Mouse (Mus musculus) heart, adult 18-20 months (tissue): ENCODE measurements around the gene Smim13. TPM values are rescaled to one million over a fixed set of nuclear protein-coding genes. Genes with fewer than 3 reads are reported as not detected.
"Not testable (repeated sequence)": the region's sequence is repeated elsewhere in the genome, so short reads cannot be mapped to it uniquely, and the experiment has no call there.

Experiments
- DNase-seq, 2 experiments: peaks; one replicate each; pipeline ENCODE4 v3.0.0; 2021 to 2022; ENCODE audit warnings: mixed read lengths in 1 of 2
- total RNA-seq, 2 experiments: library from RNA; stranded (reverse); gene quantifications; 2 replicates each; pipeline ENCODE4 v1.2.3; 2021

The Smim13 gene
- total RNA-seq, 2 experiments from 2014 or later = 24.7 to 27.5 TPM

DNA sequence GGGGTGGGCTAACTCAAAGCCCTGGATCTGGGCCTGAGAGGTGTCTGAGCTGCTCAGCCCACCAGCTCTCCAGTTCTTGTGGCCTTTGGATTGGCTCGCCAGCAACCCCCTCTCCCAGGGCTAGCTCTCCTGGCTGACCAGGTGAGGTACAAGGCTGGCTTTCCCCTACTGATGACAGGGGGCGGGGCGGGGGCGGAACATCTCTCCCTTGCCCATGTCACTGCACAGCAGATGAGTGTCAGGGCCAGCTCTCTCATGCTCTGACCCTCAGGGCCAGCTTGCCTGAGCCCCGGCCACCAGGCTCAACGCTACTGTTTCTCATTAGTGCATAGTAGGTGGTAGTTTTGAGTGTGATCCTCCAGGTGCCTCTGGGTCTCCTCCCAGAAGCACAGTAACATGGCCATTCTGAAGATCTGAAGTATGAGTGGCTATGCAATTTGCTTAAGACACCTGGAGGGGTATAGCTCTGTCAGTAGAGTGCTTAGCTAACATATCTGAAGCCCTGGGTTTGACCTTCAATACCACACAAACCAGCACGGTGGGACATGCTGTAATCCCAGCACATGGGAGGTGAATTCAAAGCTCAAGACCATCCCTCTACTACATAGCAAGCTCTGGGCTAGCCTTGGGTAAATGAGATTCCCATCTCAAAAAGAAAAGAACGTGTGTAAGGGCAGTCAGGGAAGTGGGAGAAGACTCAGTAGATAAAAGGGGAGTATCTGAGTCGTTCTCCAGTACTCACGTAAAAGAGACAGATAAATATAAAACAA, 11.4 kb upstream of the Smim13 start:
- no peak for DNase-seq

DNA sequence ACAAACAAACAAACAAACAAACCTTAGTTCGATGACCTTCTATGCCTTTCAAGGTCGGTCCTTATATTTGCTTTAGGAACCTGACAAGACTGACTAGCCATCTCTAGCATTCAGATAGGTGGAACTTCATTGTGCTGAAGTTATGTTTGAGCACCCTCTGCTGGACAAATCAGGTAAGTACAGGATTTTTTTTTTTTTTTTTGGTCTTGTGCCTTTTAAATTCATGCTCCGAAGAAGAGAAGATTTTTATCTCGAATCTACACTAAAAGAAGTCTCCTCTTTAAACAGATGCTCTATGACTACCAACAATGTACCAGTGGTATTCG, 10.9 kb upstream of the Smim13 start:
- peak in 1 of 2 experiments; percentile 8 for DNase-seq

DNA sequence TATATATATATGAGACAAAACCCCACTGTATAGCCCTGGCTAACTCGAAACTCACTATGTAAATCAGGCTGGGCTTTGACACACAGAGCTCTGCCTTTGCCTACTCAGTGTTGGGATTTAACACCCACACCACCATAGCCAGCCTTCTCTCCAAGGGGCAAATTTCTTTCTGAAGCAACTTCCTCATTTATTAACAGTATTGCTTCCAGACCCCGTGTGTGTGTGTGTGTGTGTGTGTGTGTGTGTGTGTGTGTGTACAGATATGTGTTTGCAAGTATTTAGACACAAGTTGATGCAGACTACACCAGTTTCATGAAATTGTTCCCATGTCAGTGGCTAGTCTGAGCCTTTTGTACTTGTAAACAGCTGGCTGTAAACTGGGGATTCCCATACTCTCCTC, 8.1 kb upstream of the Smim13 start:
- DNase-seq = no peak

DNA sequence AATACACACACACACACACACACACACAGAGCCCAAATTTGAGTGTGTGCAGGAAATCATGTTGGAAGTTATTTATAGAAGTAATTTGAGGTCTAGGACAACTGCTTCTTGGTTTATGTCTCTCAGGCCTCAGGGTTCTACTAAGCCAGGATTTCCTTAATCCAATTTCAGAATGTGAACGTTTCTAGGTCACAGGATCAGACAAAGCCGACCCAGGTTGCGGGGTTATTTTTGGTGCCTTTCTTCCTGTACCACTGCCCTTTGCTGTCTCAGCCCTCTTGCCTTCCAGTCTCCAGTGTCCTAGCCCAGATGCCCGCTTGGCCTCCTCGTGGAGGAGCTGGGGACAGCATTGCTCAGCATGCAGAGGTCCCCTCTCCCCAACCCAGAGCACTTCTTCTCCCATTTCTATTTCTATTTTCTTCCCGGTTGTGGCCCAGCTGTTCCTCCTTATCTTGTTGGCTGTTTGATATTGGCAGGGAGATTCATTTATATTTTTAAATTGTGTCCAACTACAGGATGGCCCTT, 5.3 kb upstream of the Smim13 start:
- DNase-seq = no peak

DNA sequence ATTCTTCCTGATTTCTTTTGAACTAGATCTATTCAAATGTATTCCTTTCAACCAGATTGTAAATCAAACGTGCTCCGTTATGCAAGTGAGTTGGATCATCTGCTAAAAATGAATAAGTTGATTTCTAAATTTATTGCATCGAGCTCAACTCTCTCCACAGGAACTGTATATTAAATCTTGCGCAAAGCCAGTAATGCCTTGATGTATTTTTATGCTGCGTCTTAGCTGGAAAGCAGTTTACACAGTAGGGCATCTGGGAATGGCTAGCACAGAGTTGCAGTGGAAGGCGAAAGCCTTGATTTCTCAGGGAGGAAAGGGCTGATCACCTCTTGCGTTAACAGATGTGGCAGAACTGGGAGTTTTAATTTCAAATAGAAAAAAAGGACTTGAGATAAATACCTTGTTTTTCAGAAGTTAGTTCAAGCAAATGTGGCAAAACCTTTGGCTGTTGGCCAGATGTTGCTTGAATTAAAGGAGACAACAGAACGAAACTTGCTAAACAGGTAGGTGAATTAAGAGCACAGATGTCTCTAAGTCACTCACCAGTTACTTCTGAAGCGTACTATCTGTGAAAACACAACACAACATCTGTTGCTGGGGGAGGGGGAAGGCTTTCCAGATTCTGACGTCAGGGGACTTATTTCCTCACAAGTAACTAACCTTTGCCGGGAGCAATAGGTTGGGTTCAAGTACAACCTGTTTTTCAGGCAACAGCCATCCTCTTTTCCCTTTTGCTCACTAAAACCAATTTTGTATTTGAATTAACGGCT, 708 bp upstream of the Smim13 start:
- no peak for DNase-seq

DNA sequence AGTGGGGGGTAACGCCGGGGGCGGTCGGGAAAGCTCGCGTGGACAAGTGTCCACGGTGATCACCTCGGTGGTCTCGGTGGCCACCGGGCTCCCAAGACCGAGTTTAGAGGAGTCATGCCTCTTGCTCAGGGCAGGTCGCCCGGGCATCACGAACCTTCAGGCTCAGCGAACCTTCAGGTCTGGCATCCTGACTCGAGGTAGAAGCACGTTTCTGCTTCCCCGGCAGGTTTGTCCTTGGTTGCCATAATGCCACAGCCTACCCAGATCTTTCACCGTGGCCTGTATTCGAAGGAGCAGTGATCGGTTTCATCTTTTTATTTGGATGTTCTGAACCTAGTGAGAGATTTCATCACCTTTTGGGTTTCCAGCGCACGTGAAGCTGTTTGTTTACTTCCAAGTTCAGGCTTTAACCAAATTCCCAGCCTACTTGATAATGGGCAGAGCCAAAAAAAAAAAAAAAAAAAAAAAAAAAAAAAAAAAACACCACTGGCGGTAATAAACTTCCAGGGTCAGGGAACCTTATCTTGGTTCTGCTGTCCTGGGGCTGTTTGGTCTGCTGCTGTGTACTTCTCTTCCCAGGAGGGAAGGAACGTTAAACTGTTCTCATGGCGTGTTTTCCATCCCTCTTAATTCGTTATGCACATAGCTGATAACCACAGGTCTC, 806 bp downstream of the Smim13 start:
- DNase-seq = no peak

DNA sequence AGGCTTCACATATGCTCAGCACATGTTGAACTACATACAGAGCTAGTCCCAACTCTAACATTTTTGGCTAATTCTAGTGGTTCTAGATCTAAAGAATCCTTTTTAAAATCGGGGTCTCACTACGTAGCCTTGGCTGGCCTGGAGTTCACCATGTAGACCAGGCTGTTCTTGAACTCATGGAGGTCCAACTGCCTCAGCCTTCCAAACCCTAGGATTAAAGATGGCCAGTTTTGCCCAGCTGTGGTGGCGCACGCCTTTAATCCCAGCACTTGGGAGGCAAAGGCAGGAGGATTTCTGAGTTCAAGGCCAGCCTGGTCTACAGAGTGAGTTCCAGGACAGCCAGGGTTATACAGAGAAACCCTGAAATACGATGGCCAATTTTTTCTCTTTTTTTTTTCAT, 1.6 kb downstream of the Smim13 start:
- DNase-seq = not testable (repeated sequence)

DNA sequence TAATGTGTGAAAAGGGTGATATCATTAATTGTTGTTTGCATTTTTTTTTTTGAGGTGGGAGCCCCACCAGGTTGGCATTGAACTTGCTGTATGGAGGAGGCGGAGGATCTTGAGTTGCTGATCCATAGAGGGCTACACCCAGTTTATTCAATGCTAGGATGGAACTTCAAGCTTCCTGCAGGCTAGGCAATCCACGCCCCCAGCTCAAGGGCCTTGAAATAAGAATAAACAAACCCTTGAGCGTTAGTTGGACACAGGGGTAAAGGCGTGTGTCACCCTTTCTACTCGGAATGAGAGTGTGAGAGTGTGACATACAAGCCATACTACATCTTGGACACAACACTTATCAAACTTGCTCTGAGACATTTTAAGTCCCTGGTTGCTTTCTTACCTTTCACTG, 2.0 kb downstream of the Smim13 start:
- DNase-seq = no peak

DNA sequence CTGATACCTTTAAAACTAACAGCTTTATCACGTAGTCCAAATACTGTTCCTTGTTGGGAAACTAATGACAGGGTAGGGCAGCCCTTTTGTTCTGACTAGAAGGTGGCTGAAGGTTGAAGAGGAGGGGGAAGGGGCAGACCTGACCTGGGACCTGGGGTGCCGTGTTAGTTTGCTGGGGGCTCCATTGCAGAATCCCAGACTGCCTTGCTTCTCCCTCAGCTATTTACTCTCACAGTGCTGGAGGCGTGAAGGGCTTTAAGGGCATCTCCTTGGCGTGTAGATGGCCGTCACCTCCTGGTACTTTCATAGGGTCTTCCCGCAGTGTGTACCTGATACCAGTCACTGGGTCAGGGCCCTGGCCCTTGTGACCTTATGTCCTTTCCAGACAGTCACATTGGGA, 2.5 kb downstream of the Smim13 start:
- DNase-seq = no peak

DNA sequence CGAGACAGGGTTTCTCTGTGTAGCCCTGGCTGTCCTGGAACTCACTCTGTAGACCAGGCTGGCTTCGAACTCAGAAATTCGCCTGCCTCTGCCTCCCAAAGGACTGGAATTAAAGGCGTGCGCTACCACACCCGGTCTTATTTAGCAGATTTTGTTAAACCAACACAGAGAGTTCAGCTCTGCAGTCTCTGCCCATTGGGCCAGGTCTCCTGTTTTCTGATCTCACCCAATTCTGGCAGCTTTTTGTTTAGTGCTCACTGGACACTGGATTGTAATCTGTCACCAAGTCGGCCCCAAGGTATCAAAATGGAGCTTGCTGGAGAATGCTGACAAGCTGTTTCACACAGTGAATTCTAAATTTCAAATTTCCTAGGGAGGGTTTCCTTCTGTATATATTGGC, 3.1 kb downstream of the Smim13 start:
- no peak for DNase-seq

DNA sequence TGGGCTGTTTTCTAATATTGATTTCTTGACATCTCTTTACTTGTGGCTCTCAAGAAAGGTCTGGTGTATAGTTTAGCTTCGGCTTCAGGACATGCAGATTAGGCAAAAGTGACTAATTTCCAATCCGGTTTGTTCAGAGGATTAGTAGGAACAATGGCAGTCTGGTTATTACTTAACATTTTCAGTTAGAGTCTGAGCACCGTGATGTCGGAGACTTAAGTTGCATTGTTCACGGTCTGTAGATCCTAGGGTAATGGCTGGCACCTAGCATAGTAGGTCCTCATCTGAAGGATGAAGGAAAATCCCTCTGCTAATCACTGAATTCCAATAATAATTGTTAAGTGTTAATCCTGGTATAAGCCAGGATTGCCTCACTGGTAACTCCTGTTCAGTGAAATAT, 6.5 kb downstream of the Smim13 start:
- DNase-seq = no peak

DNA sequence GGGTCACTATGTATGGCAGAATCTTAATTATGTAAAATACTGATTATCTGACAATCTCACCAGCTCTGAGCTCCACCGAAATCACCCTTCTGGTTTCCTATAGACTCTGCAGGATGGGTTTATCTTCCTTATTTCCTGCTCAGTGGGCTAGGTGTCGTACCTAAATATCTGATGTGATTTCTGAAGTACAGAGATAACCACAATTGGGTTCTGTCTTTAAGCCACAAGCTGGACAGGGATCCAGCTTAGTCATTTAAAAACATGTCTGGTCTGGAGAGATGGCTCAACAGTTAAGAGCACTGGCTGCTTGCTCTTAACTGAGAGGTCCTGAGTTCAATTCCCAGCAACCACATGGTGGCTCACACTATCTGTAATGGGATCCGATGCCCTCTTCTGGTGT, 7.3 kb downstream of the Smim13 start:
- no peak for DNase-seq

DNA sequence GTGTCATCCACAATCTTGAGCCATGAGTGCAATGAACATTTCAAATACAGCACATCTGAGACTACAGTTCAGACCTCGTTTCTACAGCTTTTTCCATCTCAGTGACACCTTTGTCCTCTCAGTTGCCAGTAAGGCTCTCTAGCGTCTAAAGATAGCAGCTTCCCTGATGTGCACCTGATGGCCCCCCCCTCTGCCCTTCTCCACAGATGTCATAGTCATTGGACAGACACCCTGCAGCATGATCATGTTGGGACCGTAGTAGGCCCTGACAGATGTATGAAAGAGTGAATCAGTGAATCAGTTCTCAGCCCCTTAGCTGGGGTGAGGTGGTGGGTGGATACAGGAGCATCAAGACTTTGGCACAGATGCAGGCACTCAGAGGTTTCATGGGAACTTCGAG, 8.2 kb downstream of the Smim13 start:
- DNase-seq = no peak

DNA sequence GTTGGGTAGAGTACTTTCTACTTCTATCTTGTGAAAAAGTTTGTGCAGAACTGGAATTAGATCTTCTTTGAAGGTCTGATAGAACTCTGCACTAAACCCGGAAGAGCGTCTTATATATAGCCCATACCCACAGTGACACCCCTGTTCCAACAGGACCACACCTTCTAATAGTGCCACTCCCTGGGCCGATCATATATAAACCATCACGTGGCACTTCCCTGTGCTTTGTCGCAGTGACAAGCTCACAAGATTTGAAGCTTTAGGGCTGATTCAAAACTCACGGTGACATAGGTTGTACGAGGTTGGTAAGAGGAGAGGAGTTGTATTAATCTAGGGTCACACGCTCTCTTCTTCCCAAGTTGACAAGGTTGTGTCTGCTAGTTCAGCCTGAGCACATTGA, 12.0 kb downstream of the Smim13 start:
- not testable (repeated sequence) for DNase-seq

DNA sequence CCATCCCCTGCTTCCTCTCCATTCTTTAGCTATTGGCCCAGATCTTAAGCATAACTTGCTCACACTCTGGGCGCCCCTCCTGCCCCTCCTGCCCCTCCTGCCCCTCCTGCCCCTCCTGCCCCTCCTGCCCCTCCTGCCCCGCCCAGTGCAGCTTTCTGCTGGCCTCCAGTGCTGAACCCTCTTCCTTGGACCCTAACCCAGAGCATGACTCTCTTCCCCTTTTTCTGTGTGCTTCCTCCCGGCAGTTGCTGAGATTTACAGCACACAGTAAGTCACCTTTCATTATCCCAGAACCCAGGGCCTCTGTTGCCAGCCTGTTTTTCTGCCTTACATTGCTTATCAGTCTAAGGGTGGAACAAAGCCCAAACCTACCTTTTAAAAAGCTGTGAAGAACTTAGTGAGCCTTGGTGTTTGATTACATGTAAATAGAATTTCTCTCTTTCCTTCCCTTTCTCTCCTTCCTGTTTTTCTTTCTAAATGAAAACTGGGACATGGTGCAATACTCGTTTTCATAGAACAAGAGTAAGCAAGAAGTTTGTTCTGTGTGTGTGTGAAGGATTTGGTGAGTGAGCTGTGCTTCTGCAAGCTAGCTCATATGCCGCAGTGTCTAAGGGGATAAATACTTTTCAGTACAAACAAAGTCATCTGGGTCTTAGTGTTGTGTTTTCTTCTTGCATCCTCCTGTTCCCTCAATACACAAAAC, 13.8 kb downstream of the Smim13 start:
- DNase-seq = no peak

DNA sequence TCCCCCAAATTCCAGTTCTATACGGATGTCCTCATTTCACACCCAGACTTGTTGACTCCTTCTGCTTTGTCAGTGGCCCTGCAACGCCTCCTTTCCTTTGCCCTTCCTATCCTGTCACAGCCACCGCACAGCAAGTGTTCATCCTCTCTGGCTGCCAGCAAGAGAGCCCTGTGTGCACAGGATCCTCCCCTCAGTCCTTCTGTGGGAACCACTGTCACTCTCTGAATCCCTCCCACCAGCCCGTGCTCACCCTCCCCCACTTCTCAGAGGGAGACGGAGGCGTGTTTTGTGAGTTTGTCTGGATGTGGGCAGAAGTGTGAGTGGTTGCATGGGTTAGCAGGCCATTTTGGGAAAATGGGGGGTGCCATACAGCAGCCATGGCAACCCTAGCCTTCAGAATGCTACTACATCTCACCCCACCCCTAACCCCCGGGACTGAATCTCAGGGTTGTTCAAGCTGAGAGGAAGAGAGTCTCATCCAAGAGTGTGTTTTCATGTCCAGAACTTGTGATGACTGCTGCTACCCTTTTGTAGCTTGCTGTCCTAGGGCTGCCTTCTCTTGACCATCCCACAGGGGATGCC, 18.3 kb downstream of the Smim13 start:
- no peak for DNase-seq

DNA sequence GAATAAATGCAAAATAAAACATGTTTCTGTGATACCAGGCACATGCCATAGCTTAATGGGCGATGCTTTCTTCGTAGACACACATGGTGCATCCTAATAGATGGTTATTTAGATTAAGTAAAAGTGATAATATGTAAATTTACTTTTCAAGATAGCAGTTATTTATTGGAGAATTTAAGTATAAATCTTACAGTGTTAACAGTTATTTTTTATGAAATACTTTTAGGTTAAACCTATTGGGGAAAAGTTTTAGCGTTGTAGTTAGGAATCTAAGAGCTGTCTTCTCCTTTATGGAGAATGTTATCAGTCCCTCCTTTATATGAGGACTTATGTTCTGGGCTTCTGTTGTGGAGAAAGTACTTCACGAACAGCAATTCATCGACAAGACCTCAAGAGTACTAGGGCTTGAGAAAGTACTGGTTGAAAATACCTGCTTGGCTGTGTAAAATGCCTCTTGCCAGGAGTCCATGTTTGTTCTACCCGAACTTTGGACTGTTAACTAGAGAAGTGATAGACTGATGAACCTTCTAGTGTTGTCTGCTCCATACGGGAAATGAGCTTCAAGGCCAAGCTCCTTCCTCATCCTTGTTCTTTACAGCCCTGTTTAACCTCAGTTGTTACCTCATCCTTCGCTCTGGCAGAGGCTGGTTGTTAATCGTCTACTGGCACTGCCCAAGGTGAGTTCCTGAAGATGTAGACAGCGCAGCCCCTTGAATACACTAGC, 24.4 kb downstream of the Smim13 start, which contains the start of gene Gm17364:
TSS of gene Gm17364 (minus strand) at position 51 of the 724 bp plus-strand sequence.
- DNase-seq = no peak

DNA sequence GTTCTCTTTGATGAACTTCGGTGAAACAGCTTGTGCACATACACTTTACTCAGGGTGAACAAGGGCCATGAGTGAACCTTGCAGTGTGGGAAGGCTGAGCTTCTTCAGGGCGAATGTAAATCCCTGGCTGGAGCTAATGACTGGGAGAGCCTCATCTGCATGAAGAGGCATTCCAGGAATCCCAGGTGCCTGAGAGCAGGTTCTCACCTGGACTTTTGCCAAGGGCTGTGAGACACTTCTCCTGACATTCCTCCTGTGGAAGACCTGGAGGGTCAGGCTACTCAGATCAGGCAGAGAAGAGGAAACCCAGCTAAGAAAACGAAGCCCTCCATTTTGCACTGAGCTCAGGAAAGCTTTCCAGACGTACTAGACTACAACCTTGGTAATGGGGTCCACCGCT, 31.1 kb downstream of the Smim13 start:
- no peak for DNase-seq

DNA sequence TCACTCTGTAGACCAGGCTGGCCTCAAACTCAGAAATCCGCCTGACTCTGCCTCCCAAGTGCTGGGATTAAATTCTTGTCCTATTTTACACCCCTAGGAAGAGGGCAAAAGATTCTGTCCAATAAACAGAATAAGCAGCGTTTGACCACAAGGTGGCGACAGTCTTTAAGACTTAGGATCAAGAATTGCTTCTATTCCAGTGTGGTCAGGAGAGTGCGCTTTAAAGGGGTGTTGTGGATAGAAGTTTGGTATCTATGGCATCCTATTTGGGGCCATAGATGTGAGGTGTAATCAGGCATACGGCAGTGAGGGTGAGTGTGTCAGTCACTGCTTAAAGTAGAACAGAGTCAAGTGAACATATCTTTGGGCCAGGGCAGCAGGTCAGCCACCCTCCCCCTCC, 33.6 kb downstream of the Smim13 start:
- peak; percentile 69 to 88 for DNase-seq

DNA sequence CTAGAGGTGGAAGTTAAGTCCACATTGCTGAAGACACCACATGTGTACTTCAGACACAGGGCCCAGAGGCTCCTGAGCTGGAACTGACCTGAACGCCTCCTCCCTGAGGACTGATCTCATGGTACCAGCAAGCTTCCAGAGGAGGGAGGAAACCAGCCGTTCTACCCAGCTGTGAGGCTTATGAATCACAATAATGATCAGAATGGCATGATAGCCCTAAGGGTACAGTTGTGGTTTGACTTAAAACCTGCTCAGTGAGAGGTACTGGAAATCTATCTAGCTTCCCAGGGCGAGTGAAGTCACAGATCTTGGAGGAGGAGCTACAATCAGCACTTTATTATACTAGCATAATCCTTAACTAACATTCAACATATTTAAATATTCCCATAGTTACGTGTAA, 35.8 kb downstream of the Smim13 start:
- DNase-seq = no peak

DNA sequence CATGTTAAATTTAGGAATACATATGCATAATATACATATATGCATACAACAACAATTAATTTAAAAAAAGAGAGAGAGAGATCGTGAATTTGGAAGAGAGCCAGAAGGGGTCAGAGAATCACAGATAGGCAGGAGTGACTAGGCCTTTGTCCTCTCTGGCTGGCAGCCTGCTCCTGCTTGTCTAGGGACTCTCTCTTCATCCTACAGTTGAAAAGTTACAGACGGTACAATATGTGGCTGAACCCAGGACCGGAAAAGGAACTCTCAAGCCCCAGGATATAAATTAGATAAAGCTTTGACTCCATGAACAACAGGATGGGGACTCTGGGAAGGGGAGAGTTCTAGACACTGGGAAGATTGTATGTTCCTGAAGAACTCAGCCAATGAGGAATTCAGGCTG, 36.6 kb downstream of the Smim13 start:
- DNase-seq = no peak
